Mouse (Mus musculus) lung, postnatal 0 days (tissue): ENCODE measurements around the gene Trmt2b. TPM values are rescaled to one million over a fixed set of nuclear protein-coding genes. Genes with fewer than 3 reads are reported as not detected.

Experiments used
- ATAC-seq: fragments of 200-750 bp; cut with Nextera tagmentation; 2 replicates; pipeline ENCODE4 v1.8.0; 2017; ENCODE audit warnings: moderate library complexity
- DNase-seq: peaks from one replicate; pipeline ENCODE4 v3.0.0-alpha.2; 2016; ENCODE audit warnings: low spot score
- H3K27ac ChIP-seq: fragments of 300-500 bp; sonication (generic); 2 replicates; pipeline ENCODE4 v1.5.1; 2014; ENCODE audit warnings: antibody characterized with exemption, mild to moderate bottlenecking, low read length, mixed read lengths
- H3K27me3 ChIP-seq: fragments of 300-500 bp; sonication (generic); replicated peaks from 2 replicates; pipeline ENCODE4 v1.6.1; 2014; ENCODE audit warnings: low read length, mixed read lengths; ENCODE audit not compliant: insufficient read depth
- H3K36me3 ChIP-seq: fragments of 300-500 bp; sonication (generic); 2 replicates; pipeline ENCODE4 v1.6.1; 2014; ENCODE audit warnings: low read length, mixed read lengths; ENCODE audit not compliant: insufficient read depth
- H3K4me1 ChIP-seq: fragments of 300-500 bp; sonication (generic); 2 replicates; pipeline ENCODE4 v1.6.1; 2014; ENCODE audit warnings: antibody characterized with exemption, low read depth, low read length, mixed read lengths; ENCODE audit not compliant: insufficient read depth
- H3K4me2 ChIP-seq: fragments of 300-500 bp; sonication (generic); replicated peaks from 2 replicates; pipeline ENCODE4 v1.6.1; 2014; ENCODE audit warnings: low read depth, mild to moderate bottlenecking, low read length, moderate library complexity, mixed read lengths
- H3K4me3 ChIP-seq: fragments of 300-500 bp; sonication (generic); 2 replicates; pipeline ENCODE4 v1.5.1; 2014; ENCODE audit warnings: low read depth, low read length
- H3K9ac ChIP-seq: fragments of 300-500 bp; sonication (generic); replicated peaks from 2 replicates; pipeline ENCODE4 v1.6.1; 2014; ENCODE audit warnings: low read depth, mild to moderate bottlenecking
- H3K9me3 ChIP-seq: fragments of 300-500 bp; sonication (generic); 2 replicates; pipeline ENCODE4 v1.6.1; 2016; ENCODE audit warnings: low read length, mixed read lengths
- CTCF ChIP-seq: IDR thresholded peaks from 2 replicates; pipeline ENCODE4 v1.5.1; 2016; ENCODE audit warnings: antibody characterized with exemption, mild to moderate bottlenecking
- EP300 ChIP-seq: IDR thresholded peaks from 2 replicates; pipeline ENCODE4 v1.6.1; 2016; ENCODE audit warnings: antibody characterized with exemption, mild to moderate bottlenecking, control low read depth
- WGBS: fragments of 180-500 bp; shearing (Covaris S2); extraction: QIAGEN DNeasy Blood & Tissue Kit; methylation state at CpG from one replicate; pipeline ENCODE4 v1.1.7; 2014; 5-methylcytosine and 5-hydroxymethylcytosine counted together
- polyA plus RNA-seq: library from polyadenylated mRNA; unstranded; fragments of >200 nt; fragmentation: Nextera tagmentation; extraction: Ambion mirVana; gene quantifications from 2 replicates; pipeline ENCODE4 v1.2.1, GENCODE M21; 2015

The Trmt2b gene
- polyA plus RNA-seq, 1 experiment from 2014 or later: 9.2 TPM

DNA sequence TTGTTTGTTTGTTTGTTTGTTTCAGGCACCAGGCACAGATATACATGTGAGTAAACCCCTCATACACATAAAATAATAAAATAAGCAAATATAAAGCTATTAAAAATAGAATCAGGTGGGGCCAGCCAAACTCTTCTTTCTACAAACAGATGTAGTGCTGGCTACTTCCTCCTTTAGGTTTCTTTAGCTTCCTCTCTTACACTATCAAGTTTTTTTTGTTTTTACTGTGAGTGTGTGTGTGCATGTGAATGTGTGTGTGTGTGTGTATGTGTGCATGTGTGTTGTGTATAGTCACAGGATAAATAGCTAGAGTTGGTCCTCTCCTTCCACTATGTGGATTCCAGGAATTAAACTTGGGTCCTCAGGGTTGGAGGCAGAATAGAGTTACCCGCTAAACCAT, 102.1 kb downstream of the Trmt2b start:
- Histone ChIP-seq H3K4me1 (no peaks in the 10 kb centered on the region), H3K9ac (no peak overlapping the region), H3K4me3 (no peak overlapping the region), H3K36me3 (no peaks in the 10 kb centered on the region), H3K9me3 (no peaks in the 10 kb centered on the region), H3K27ac (no peak overlapping the region), H3K4me2 (no peak overlapping the region), H3K27me3 (no peaks in the 10 kb centered on the region)
- ATAC-seq (no peak), DNase-seq (no peak)
- TF ChIP-seq EP300 (no peak), CTCF (no peak)
- 100% methylated on average over 1 of the region's 1 CpGs for WGBS

Other genes starting within 250 kb of the Trmt2b start
- 13.8 and 14.3 TPM in 2 replicates for gene Cstf2, start 217.8 kb downstream of the Trmt2b start, polyA plus RNA-seq
- 0.48 and 0.54 TPM in 2 replicates for gene Xkrx, start 114.9 kb downstream of the Trmt2b start, polyA plus RNA-seq
- gene Arl13a, start 89.5 kb downstream of the Trmt2b start, polyA plus RNA-seq: not detected in 2 replicates
- 0.95 and 1.0 TPM in 2 replicates for gene Nox1, start 55.0 kb downstream of the Trmt2b start, polyA plus RNA-seq
- 1.4 and 1.5 TPM in 2 replicates for gene Tmem35a, start 18.2 kb upstream of the Trmt2b start, polyA plus RNA-seq
- 1.8 and 2.0 TPM in 2 replicates for gene Cenpi, start 31.1 kb upstream of the Trmt2b start, polyA plus RNA-seq
- 0.06 and 0.17 TPM in 2 replicates for gene Drp2, start 127.6 kb upstream of the Trmt2b start, polyA plus RNA-seq
- not detected in 2 replicates for gene Taf7l, start 199.5 kb upstream of the Trmt2b start, polyA plus RNA-seq